Mouse (Mus musculus): ENCODE data around the gene Cers6. TPM values are rescaled to one million over a fixed set of nuclear protein-coding genes. Genes with fewer than 3 reads are reported as not detected.

Cers6 gene
- polyA plus RNA-seq, 1 experiment from 2014 or later, result 18.9 TPM

DNA sequence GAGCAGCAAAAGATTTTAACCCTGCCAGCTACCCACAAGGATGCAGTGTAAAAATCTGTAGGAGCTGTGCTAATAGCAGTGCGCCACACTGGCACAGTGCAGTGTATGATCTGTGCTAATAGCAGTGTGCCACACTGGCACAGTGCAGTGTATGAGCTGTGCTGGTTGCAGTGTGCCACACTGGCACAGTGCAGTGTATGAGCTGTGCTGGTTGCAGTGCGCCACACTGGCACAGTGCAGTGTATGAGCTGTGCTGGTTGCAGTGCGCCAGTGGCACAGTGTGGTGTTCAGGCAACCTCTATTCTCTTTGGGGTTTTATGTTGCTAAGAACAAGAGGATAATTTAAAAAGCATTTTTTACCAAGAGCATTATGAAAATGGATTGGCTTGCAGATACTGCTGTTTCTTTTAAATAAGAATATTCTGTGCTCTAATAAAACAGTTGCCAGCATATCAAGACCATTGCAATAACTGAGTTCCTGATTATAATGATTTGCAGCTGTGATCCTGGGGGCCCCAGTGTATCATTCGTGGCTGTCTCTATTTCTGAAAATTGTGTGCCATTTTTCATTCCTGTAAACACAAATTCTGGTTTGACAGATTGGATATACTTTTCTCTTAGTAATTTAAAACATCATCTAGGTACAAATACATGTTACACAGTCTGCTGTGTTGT lies 159.5 kb downstream of the Cers6 start:
- H3K9me3 ChIP-seq, result no peaks in the 10 kb centered on the region
- ATAC-seq (ENCODE audit: extremely low read depth, insufficient number of reproducible peaks, low FRiP score, low TSS enrichment), result no peak
- H3K9ac ChIP-seq, result no peak overlapping the region
- WGBS, result 90% methylated on average over 4 of the region's 4 CpGs
- no peak overlapping the region for H3K27ac ChIP-seq (replicated peaks)
- no peak overlapping the region for H3K4me3 ChIP-seq
- H3K36me3 ChIP-seq, result no peaks in the 10 kb centered on the region
- H3K4me1 ChIP-seq, result peaks cover 15% of the 10 kb centered on the region
- H3K27me3 ChIP-seq (replicated peaks), result no peaks in the 10 kb centered on the region
- H3K4me2 ChIP-seq, result no peak overlapping the region

DNA sequence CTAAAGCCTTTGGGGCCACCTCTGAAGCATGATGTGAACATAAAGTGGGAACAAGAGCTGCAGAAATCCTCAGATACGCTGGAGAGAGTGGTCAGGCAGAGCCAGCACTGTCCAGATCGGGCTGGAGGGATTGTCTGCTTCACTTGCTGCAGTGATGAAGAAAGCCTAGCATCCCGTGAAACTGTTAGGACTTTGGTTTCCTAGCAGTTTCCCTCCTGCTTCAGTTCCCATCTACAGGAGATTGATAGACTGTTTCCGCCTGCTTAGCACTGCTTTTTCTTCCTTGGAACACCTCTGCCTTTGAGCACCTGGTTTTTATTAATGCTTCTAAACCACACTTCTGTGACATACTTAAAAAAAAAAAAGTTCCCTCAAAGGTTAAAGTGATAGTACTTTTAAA lies 160.3 kb downstream of the Cers6 start:
- 44% methylated on average over 4 of the region's 4 CpGs for WGBS
- Histone ChIP-seq H3K9ac (no peak overlapping the region; the same call in 1 of the 2 replicates), H3K4me3 (no peak overlapping the region), H3K27me3 (replicated peaks) (no peaks in the 10 kb centered on the region), H3K4me1 (peaks cover 12% of the 10 kb centered on the region; the same call in 1 of the 2 replicates), H3K9me3 (no peaks in the 10 kb centered on the region), H3K36me3 (no peaks in the 10 kb centered on the region), H3K4me2 (no peak overlapping the region), H3K27ac (replicated peaks) (no peak overlapping the region)
- ATAC-seq (ENCODE audit: extremely low read depth, insufficient number of reproducible peaks, low FRiP score, low TSS enrichment), result no peak

GRCm38 (mm10) chr2:69024856-69025255 lies 163.6 kb downstream of the Cers6 start:
- 93% methylated on average over 2 of the region's 2 CpGs for WGBS
- Histone ChIP-seq H3K9me3 (peaks cover 9% of the 10 kb centered on the region), H3K36me3 (peaks cover 5% of the 10 kb centered on the region), H3K27ac (replicated peaks) (no peak overlapping the region), H3K27me3 (replicated peaks) (no peaks in the 10 kb centered on the region), H3K4me1 (peaks cover 9% of the 10 kb centered on the region; the same call in 1 of the 2 replicates), H3K4me2 (no peak overlapping the region), H3K4me3 (no peak overlapping the region), H3K9ac (no peak overlapping the region)
- ATAC-seq (ENCODE audit: extremely low read depth, insufficient number of reproducible peaks, low FRiP score, low TSS enrichment), result no peak

- ATAC-seq (ENCODE audit: extremely low read depth, insufficient number of reproducible peaks, low FRiP score, low TSS enrichment), result no peak
- Histone ChIP-seq H3K4me3 (no peak overlapping the region), H3K27ac (replicated peaks) (no peak overlapping the region), H3K9ac (no peak overlapping the region), H3K27me3 (replicated peaks) (no peaks in the 10 kb centered on the region), H3K36me3 (peaks cover 5% of the 10 kb centered on the region), H3K9me3 (peaks cover 9% of the 10 kb centered on the region), H3K4me1 (peaks cover 11% of the 10 kb centered on the region), H3K4me2 (no peak overlapping the region)
- WGBS, result 49% methylated on average over 2 of the region's 2 CpGs
Observed at GRCm38 (mm10) chr2:69032562-69032961, 171.3 kb downstream of the Cers6 start.

DNA sequence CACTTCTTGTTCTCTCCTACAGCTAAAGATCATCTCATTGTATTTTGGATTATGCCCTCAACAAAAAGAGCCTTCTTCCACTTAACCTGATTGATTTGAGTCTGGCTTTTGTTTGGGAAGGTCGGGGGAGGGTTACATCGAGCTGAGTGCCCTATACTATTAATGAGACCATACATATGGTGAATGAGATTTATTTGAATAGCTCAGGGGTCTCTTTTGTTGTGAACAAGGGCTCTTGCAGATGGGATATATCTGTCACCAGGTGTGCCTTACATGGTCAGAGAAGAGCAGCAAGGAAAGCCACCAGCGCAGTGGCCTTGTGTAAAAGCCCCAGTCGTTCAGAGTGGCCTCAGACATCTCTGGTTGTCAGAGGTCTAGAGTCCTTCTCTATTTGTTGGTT lies 174.2 kb downstream of the Cers6 start:
- WGBS, result 46% methylated on average over 4 of the region's 4 CpGs
- no peak overlapping the region for H3K9ac ChIP-seq
- H3K27me3 ChIP-seq (replicated peaks), result no peaks in the 10 kb centered on the region
- no peak overlapping the region for H3K4me2 ChIP-seq
- H3K4me1 ChIP-seq, result peaks cover 11% of the 10 kb centered on the region
- H3K27ac ChIP-seq (replicated peaks), result no peak overlapping the region
- no peaks in the 10 kb centered on the region for H3K9me3 ChIP-seq
- no peak overlapping the region for H3K4me3 ChIP-seq
- no peak for ATAC-seq (ENCODE audit: extremely low read depth, insufficient number of reproducible peaks, low FRiP score, low TSS enrichment)
- H3K36me3 ChIP-seq, result no peaks in the 10 kb centered on the region

- no peak overlapping the region for H3K4me3 ChIP-seq
- peaks cover 8% of the 10 kb centered on the region for H3K4me1 ChIP-seq
- no peaks in the 10 kb centered on the region for H3K27me3 ChIP-seq (replicated peaks)
- H3K9ac ChIP-seq, result no peak overlapping the region
- WGBS, result 83% methylated on average over 2 of the region's 2 CpGs
- H3K36me3 ChIP-seq, result no peaks in the 10 kb centered on the region
- no peak for ATAC-seq (ENCODE audit: extremely low read depth, insufficient number of reproducible peaks, low FRiP score, low TSS enrichment)
- H3K27ac ChIP-seq (replicated peaks), result no peak overlapping the region
- no peaks in the 10 kb centered on the region for H3K9me3 ChIP-seq
- no peak overlapping the region for H3K4me2 ChIP-seq
Observed at GRCm38 (mm10) chr2:69037362-69037761, 176.1 kb downstream of the Cers6 start.

GRCm38 (mm10) chr2:69042327-69043106 lies 181.3 kb downstream of the Cers6 start:
- H3K27me3 ChIP-seq (replicated peaks), result no peaks in the 10 kb centered on the region
- WGBS, result 62% methylated on average over 6 of the region's 6 CpGs
- no peaks in the 10 kb centered on the region for H3K9me3 ChIP-seq
- H3K27ac ChIP-seq (replicated peaks), result no peak overlapping the region
- H3K4me3 ChIP-seq, result no peak overlapping the region
- peaks cover 9% of the 10 kb centered on the region for H3K4me1 ChIP-seq
- H3K9ac ChIP-seq, result 0 out of 2 replicates have a peak overlapping the region, but pooled peaks have one; percentile 16
- no peak for ATAC-seq (ENCODE audit: extremely low read depth, insufficient number of reproducible peaks, low FRiP score, low TSS enrichment)
- H3K4me2 ChIP-seq, result no peak overlapping the region
- H3K36me3 ChIP-seq, result no peaks in the 10 kb centered on the region

DNA sequence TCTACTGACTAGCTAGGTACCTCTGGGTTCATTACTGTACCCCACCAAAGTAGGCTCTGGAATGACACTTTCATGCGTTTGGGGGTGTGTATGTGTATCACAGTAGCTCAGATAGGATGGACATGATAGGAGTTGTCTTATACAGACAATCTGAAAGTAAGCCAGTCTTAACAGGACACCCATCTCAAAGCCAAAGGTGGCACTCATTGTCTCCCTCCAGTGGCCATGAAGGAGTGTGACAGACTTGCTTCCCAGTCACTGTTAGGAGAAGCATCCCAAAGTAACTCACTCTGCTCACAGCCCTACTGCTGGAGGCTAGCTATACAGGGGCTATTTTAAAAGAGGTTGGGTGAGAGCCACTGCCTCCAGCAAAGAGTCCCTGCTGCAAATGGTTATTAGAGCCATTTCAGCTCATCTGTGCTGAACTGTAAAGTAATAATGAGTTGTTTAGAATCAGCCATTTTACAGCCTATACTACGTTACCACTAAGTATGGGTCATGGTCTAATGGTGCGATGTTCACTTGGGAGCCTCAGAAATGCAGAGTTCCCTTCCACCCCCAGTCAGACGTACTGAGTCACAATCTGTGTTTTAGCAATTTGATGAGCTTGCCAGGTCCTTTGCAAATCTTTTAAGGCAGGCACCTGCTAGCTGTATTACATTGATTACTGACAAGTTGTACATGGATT lies 182.3 kb downstream of the Cers6 start:
- Histone ChIP-seq H3K36me3 (no peaks in the 10 kb centered on the region), H3K9me3 (no peaks in the 10 kb centered on the region), H3K9ac (no peak overlapping the region), H3K27me3 (replicated peaks) (no peaks in the 10 kb centered on the region), H3K4me2 (no peak overlapping the region), H3K4me1 (peaks cover 9% of the 10 kb centered on the region), H3K4me3 (no peak overlapping the region), H3K27ac (replicated peaks) (no peak overlapping the region)
- no peak for ATAC-seq (ENCODE audit: extremely low read depth, insufficient number of reproducible peaks, low FRiP score, low TSS enrichment)
- 72% methylated on average over 4 of the region's 4 CpGs for WGBS

- no peak for ATAC-seq (ENCODE audit: extremely low read depth, insufficient number of reproducible peaks, low FRiP score, low TSS enrichment)
- Histone ChIP-seq H3K9ac (no peak overlapping the region), H3K4me3 (no peak overlapping the region), H3K4me2 (no peak overlapping the region), H3K9me3 (no peaks in the 10 kb centered on the region), H3K27ac (replicated peaks) (no peak overlapping the region), H3K27me3 (replicated peaks) (no peaks in the 10 kb centered on the region), H3K4me1 (peaks cover 20% of the 10 kb centered on the region), H3K36me3 (no peaks in the 10 kb centered on the region)
- WGBS, result 82% methylated on average over 4 of the region's 4 CpGs
Observed at GRCm38 (mm10) chr2:69045926-69046325, 184.7 kb downstream of the Cers6 start.

DNA sequence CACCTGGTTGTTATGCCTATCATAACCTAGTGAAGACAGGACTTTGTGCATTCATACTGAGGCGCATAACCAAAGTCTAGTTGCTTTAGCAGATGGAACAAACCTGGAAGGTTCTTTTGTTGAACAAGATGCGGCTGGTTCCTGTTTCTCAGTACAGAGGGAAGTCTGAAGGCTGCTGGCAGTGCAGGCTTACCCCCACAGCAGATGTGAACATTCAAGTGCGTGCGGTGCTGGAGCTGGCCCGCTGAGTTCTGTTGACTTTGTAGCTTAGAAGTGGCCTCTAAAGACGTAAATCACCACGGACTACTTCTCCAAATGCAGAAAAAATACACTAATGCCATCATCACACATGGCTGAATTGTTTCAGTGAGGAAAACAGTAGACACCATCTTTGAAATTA lies 186.1 kb downstream of the Cers6 start:
- WGBS, result 87% methylated on average over 7 of the region's 7 CpGs

DNA sequence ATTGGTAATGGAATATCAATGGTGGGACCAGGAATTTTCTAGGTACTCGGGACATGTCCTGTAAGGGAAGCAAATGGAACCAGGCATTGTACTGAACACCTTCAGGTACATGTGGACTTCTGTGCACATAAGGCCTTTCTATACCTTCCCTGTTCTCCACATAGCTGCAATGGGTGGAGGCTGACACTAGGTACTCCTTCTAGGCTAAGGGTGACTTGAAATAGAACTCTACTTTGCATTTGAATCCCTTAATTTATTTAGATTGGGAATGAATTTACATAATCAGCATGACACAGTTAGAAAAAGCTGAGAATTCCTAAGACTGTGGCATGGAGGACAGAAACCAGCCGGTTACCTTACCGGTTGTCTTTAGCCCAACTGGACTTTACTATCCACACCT lies 186.6 kb downstream of the Cers6 start:
- no peak overlapping the region for H3K4me2 ChIP-seq
- H3K9ac ChIP-seq, result no peak overlapping the region
- no peak overlapping the region for H3K27ac ChIP-seq (replicated peaks)
- no peak overlapping the region for H3K4me3 ChIP-seq
- no peaks in the 10 kb centered on the region for H3K36me3 ChIP-seq
- no peaks in the 10 kb centered on the region for H3K27me3 ChIP-seq (replicated peaks)
- no peaks in the 10 kb centered on the region for H3K9me3 ChIP-seq
- H3K4me1 ChIP-seq, result peaks cover 16% of the 10 kb centered on the region
- ATAC-seq (ENCODE audit: extremely low read depth, insufficient number of reproducible peaks, low FRiP score, low TSS enrichment), result no peak
- 75% methylated on average over 3 of the region's 3 CpGs for WGBS

More for the DNA sequence above, 186.1 kb downstream of the Cers6 start:
- Histone ChIP-seq H3K27me3 (replicated peaks) (no peaks in the 10 kb centered on the region), H3K27ac (replicated peaks) (no peak overlapping the region), H3K4me1 (peaks cover 20% of the 10 kb centered on the region), H3K4me3 (no peak overlapping the region), H3K36me3 (no peaks in the 10 kb centered on the region), H3K9me3 (no peaks in the 10 kb centered on the region), H3K4me2 (no peak overlapping the region), H3K9ac (no peak overlapping the region)
- ATAC-seq (ENCODE audit: extremely low read depth, insufficient number of reproducible peaks, low FRiP score, low TSS enrichment), result no peak
